Comparison of ENCODE assay signal across 28 mouse cellular contexts in genomic region chr1:180109050-180109449, GRCm38 (mm10).
DNase-seq lines count a peak whose midpoint lies in the region; ATAC-seq and TF ChIP-seq lines count a peak whose summit lies in the region.
"Had no signal": no experiment of that assay in that cellular context is flagged by ENCODE, and none has a peak within 500 bp of the region (broad histone marks: within the 10 kb centered on the region; RNA-seq: fewer than 3 reads in every experiment).

No protein-coding gene starts in this region.

- H3K36me3 ChIP-seq in limb, embryonic 14.5 days (ENCODE audit: control insufficient read depth, insufficient read depth, low read length) = peaks cover 20% of the 10 kb centered on the region
- peaks cover 7% of the 10 kb centered on the region; the same call in 1 of the 2 replicates for H3K36me3 ChIP-seq in limb, embryonic 10.5 days
- peaks cover 0 to 3% of the 10 kb centered on the region in 2 experiments; a peak in 2 of 4 replicates for H3K36me3 ChIP-seq in MEL (ENCODE audit: control insufficient read depth in 1 of 2, insufficient read depth in 2 of 2, low read length in 2 of 2)
- peaks cover 18% of the 10 kb centered on the region for H3K36me3 ChIP-seq in myocyte (ENCODE audit: control insufficient read depth, insufficient read depth)

- H3K79me2 ChIP-seq in MEL (ENCODE audit: control insufficient read depth, insufficient read depth, low read length, poor library complexity) (no peaks in the 10 kb centered on the region), myocyte (ENCODE audit: control insufficient read depth, insufficient read depth) (no peaks in the 10 kb centered on the region)

- peak; percentile 5 to 30; a peak in 1 of 4 replicates for TF ChIP-seq EP300 in MEL (IDR thresholded peaks at IDR 0.05; ENCODE audit: low read depth in 1 of 2, low read length in 2 of 2)

- no peak overlapping the region for H3K27ac ChIP-seq in limb, embryonic 14.5 days (replicated peaks; ENCODE audit: low read depth, low read length)
- H3K27ac ChIP-seq in limb, embryonic 10.5 days = no peak overlapping the region
- H3K27ac ChIP-seq in MEL (ENCODE audit: control insufficient read depth, low read depth, low read length) = no peak overlapping the region
- peak overlapping the region; percentile 47 for H3K27ac ChIP-seq in embryonic fibroblast, embryonic 13.5 days (ENCODE audit: insufficient read depth, low read length)
- H3K27ac ChIP-seq: embryonic facial prominence, embryonic 15.5 days; heart, embryonic 15.5 days; hindbrain, embryonic 14.5 days; limb, embryonic 13.5 days; liver, embryonic 13.5 days; macrophage; midbrain, embryonic 13.5 days; neural tube, embryonic 12.5 days had no signal

- ATAC-seq in limb, embryonic 14.5 days (ENCODE audit: low FRiP score, low read depth) = no peak
- ATAC-seq in inflammation-experienced regulatory T-cells, adult 6 months = no peak
- ATAC-seq: forebrain, postnatal 0 days; midbrain, embryonic 13.5 days had no signal

- H3K9ac ChIP-seq in limb, embryonic 14.5 days (ENCODE audit: low read depth, low read length, severe bottlenecking) = no peak overlapping the region
- no peak overlapping the region for H3K9ac ChIP-seq in MEL (ENCODE audit: control insufficient read depth, low read depth, low read length, poor library complexity, severe bottlenecking)
- H3K9ac ChIP-seq: embryonic facial prominence, embryonic 15.5 days; forebrain, postnatal 0 days; heart, embryonic 15.5 days; hindbrain, embryonic 14.5 days; limb, embryonic 13.5 days; liver, embryonic 13.5 days; midbrain, embryonic 13.5 days; neural tube, embryonic 12.5 days had no signal

- no peak overlapping the region for H3K4me2 ChIP-seq in limb, embryonic 14.5 days (replicated peaks; ENCODE audit: low read depth, low read length, severe bottlenecking)
- no peak overlapping the region for H3K4me2 ChIP-seq in myocyte (ENCODE audit: low read depth)
- H3K4me2 ChIP-seq: embryonic facial prominence, embryonic 15.5 days; heart, embryonic 15.5 days; hindbrain, embryonic 14.5 days; limb, embryonic 13.5 days; liver, embryonic 13.5 days; midbrain, embryonic 13.5 days; neural tube, embryonic 12.5 days had no signal

- H3K27me3 ChIP-seq in limb, embryonic 14.5 days (ENCODE audit: control insufficient read depth, insufficient read depth, low read length) = no peaks in the 10 kb centered on the region
- no peaks in the 10 kb centered on the region for H3K27me3 ChIP-seq in limb, embryonic 10.5 days (ENCODE audit: low read depth, poor library complexity, severe bottlenecking)
- H3K27me3 ChIP-seq in MEL (ENCODE audit: control insufficient read depth in 1 of 2, insufficient read depth in 2 of 2, low read length in 2 of 2) = no peaks in the 10 kb centered on the region
- H3K27me3 ChIP-seq in myocyte (ENCODE audit: control insufficient read depth, insufficient read depth, insufficient read length) = no peaks in the 10 kb centered on the region
- H3K27me3 ChIP-seq: embryonic facial prominence, embryonic 15.5 days; heart, embryonic 15.5 days; limb, embryonic 13.5 days; liver, embryonic 13.5 days; midbrain, embryonic 13.5 days; neural tube, embryonic 12.5 days had no signal

- no peak for TF ChIP-seq RAD21 in MEL (IDR thresholded peaks at IDR 0.05; ENCODE audit: low read depth, low read length)

- WGBS in limb, embryonic 14.5 days = 51% methylated on average over 5 of the region's 5 CpGs
- 78% methylated on average over 5 of the region's 5 CpGs for WGBS in limb, embryonic 10.5 days

- peaks cover 8% of the 10 kb centered on the region for H3K4me1 ChIP-seq in limb, embryonic 14.5 days (ENCODE audit: control insufficient read depth, insufficient read depth, low read length)
- peaks cover 3% of the 10 kb centered on the region; the same call in 1 of the 2 replicates for H3K4me1 ChIP-seq in limb, embryonic 10.5 days
- peaks cover 0 to 2% of the 10 kb centered on the region in 2 experiments; a peak in 1 of 4 replicates for H3K4me1 ChIP-seq in MEL (ENCODE audit: control insufficient read depth in 1 of 2, insufficient read depth in 2 of 2, low read length in 2 of 2)
- H3K4me1 ChIP-seq in embryonic fibroblast, embryonic 13.5 days (ENCODE audit: control insufficient read depth, insufficient read depth, low read length) = no peaks in the 10 kb centered on the region
- H3K4me1 ChIP-seq: embryonic facial prominence, embryonic 15.5 days; heart, embryonic 15.5 days; liver, embryonic 13.5 days; neural tube, embryonic 12.5 days had no signal

- no peaks in the 10 kb centered on the region for H3K9me3 ChIP-seq in limb, embryonic 14.5 days (ENCODE audit: control insufficient read depth, low read length)
- H3K9me3 ChIP-seq in limb, embryonic 10.5 days (replicated peaks) = no peaks in the 10 kb centered on the region
- H3K9me3 ChIP-seq in MEL (replicated peaks; ENCODE audit: insufficient read depth, low read length) = no peaks in the 10 kb centered on the region
- H3K9me3 ChIP-seq: embryonic facial prominence, embryonic 15.5 days; heart, embryonic 15.5 days; limb, embryonic 13.5 days; liver, embryonic 13.5 days; midbrain, embryonic 13.5 days; neural tube, embryonic 12.5 days had no signal

- H3ac ChIP-seq in myocyte (ENCODE audit: control insufficient read depth, insufficient read length) = no peak overlapping the region

- no peak overlapping the region for H3K4me3 ChIP-seq in limb, embryonic 14.5 days (replicated peaks; ENCODE audit: low read length)
- H3K4me3 ChIP-seq in limb, embryonic 10.5 days = no peak overlapping the region
- H3K4me3 ChIP-seq in MEL (ENCODE audit: control insufficient read depth in 1 of 2, insufficient read depth in 1 of 2, low read depth in 2 of 2, low read length in 2 of 2) (no peak overlapping the region), myocyte (no peak overlapping the region)
- H3K4me3 ChIP-seq in embryonic fibroblast, embryonic 13.5 days (ENCODE audit: insufficient read depth, low read length) = no peak overlapping the region
- H3K4me3 ChIP-seq: embryonic facial prominence, embryonic 15.5 days; heart, embryonic 15.5 days; limb, embryonic 13.5 days; liver, embryonic 13.5 days; midbrain, embryonic 13.5 days; neural tube, embryonic 12.5 days had no signal

- TF ChIP-seq CTCF in MEL (IDR thresholded peaks at IDR 0.05 in 2 of 3, conservative IDR thresholded peaks at IDR 0.05 in 1 of 3; ENCODE audit: control insufficient read depth in 1 of 3, insufficient read depth in 1 of 3, low read depth in 2 of 3, low read length in 3 of 3, poor library complexity in 1 of 3, severe bottlenecking in 1 of 3) = no peak
- no peak for TF ChIP-seq CTCF in embryonic fibroblast, embryonic 13.5 days (IDR thresholded peaks at IDR 0.05; ENCODE audit: borderline replicate concordance, insufficient read depth, low read length)

- DNase-seq in limb, embryonic 14.5 days (ENCODE audit: low spot score) = peak; percentile 28
- no peak for DNase-seq in limb, embryonic 10.5 days (ENCODE audit: low spot score)
- peak; percentile 17 for DNase-seq in MEL (ENCODE audit: low read depth, low spot score)
- no peak for DNase-seq in cerebellum, postnatal 4 days (ENCODE audit: low spot score in 2 of 2)
- DNase-seq: adrenal gland, postnatal 14 days; B cell, adult 2 months; cerebellum, adult 9-10 months; forebrain, postnatal 0 days; heart, postnatal 4 days; kidney, adult 8-10 months; kidney, postnatal 14 days; layer of hippocampus, postnatal 36 days; liver, embryonic 13.5 days; lung, adult 2 months; retina, postnatal 1 day; right cerebral cortex, postnatal 25 days; spleen, adult 18-20 months; thymus, postnatal 14 days had no signal

- no peak for TF ChIP-seq POLR2A in limb, embryonic 14.5 days (IDR thresholded peaks at IDR 0.05; ENCODE audit: borderline replicate concordance, extremely low read depth, insufficient read depth, insufficient read length)
- no peak for TF ChIP-seq POLR2A in MEL (IDR thresholded peaks at IDR 0.05; ENCODE audit: control insufficient read depth in 1 of 2, insufficient read depth in 1 of 2, low read depth in 1 of 2, low read length in 2 of 2, poor library complexity in 1 of 2)
- TF ChIP-seq POLR2A in embryonic fibroblast, embryonic 13.5 days (IDR thresholded peaks at IDR 0.05; ENCODE audit: low read depth, low read length) = no peak
- no peak for TF ChIP-seq POLR2A in myocyte (IDR thresholded peaks at IDR 0.05; ENCODE audit: insufficient read length, low read depth)

TF ChIP-seq in MEL, 35 proteins besides CTCF, POLR2A, EP300 and RAD21:
- TF ChIP-seq JUND (IDR thresholded peaks at IDR 0.05; ENCODE audit: low read depth, low read length) = no peak
- peak; percentile 36; the same call in 1 of the 2 replicates for TF ChIP-seq GATA1 (IDR thresholded peaks at IDR 0.05; ENCODE audit: low read depth, low read length)
- peak; percentile 73; the same call in 1 of the 2 replicates for TF ChIP-seq RCOR1 (IDR thresholded peaks at IDR 0.05; ENCODE audit: low read depth, low read length)

TF ChIP-seq in myocyte, 11 proteins besides CTCF, POLR2A, EP300 and RAD21:
- TF ChIP-seq E2F4 (IDR thresholded peaks at IDR 0.05; ENCODE audit: insufficient read depth) (no peak), CEBPB (IDR thresholded peaks at IDR 0.05; ENCODE audit: insufficient read depth, poor library complexity, severe bottlenecking) (0 out of 2 replicates have a peak, but pooled peaks have one; percentile 36)
TF ChIP-seq in myocyte: peak in this region for 1.

Comparison
In these comparisons a context has a peak if more than half of its experiments do, and no peak if none do; other contexts are left out.
1. DNase-seq: peak in limb, embryonic 14.5 days (single experiment) and MEL (single experiment); none in limb, embryonic 10.5 days (single experiment) and cerebellum, postnatal 4 days (0 of 2).